Mouse (Mus musculus): ENCODE data around the gene Fcrl5. TPM values are rescaled to one million over a fixed set of nuclear protein-coding genes. Genes with fewer than 3 reads are reported as not detected.

Gene Fcrl5
- not detected in 2 replicates for polyA plus RNA-seq (2016; fragmentation: Nextera tagmentation; extraction: Ambion mirVana)

GRCm38 (mm10) chr3:87435479-87435878 is at the start of gene Fcrl5:
Gene Fcrl5 (plus strand): TSS chr3:87435773.
- Histone ChIP-seq H3K27ac (no peak within 1 kb of the TSS), H3K36me3 (no peaks in the 10 kb centered on the region), H3K27me3 (replicated peaks) (no peaks in the 10 kb centered on the region), H3K4me3 (no peak within 1 kb of the TSS), H3K4me1 (no peaks in the 10 kb centered on the region), H3K4me2 (replicated peaks) (no peak within 1 kb of the TSS), H3K9ac (no peak within 1 kb of the TSS), H3K9me3 (no peaks in the 10 kb centered on the region)
- ATAC-seq (ENCODE audit: low FRiP score, low read depth), result no peak
- WGBS, result 90% methylated on average over 5 of the region's 5 CpGs

DNA sequence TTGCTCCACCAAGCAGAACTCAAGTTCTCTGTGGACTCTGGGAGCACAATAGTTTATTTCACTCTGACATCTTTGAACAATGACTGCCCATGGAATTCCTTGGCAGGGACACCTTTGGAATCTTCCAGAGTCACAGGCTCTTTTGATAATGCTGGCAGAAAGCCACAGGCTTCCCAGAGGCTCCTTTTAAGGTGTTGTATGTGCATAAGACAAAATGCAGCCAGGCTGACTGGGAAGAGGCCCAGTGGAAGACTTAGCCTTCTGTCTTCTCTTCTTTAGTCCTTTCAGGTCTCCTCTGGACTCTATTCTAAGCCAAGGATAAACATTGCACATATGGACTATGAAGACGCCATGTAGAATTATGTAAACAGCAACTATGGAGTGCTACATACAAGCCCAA is 44.6 kb upstream of the Fcrl5 start:
- H3K9me3 ChIP-seq, result no peaks in the 10 kb centered on the region
- no peak overlapping the region for H3K9ac ChIP-seq
- no peaks in the 10 kb centered on the region for H3K27me3 ChIP-seq (replicated peaks)
- H3K4me3 ChIP-seq, result no peak overlapping the region
- 93% methylated on average over 1 of the region's 1 CpGs for WGBS
- no peak overlapping the region for H3K4me2 ChIP-seq (replicated peaks)
- no peak for ATAC-seq (ENCODE audit: low FRiP score, low read depth)
- H3K36me3 ChIP-seq, result no peaks in the 10 kb centered on the region
- no peaks in the 10 kb centered on the region for H3K4me1 ChIP-seq
- no peak overlapping the region for H3K27ac ChIP-seq

- no peaks in the 10 kb centered on the region for H3K27me3 ChIP-seq (replicated peaks)
- no peak overlapping the region for H3K4me3 ChIP-seq
- H3K9me3 ChIP-seq, result no peaks in the 10 kb centered on the region
- WGBS, result 66% methylated on average over 4 of the region's 4 CpGs
- no peak overlapping the region for H3K27ac ChIP-seq
- no peaks in the 10 kb centered on the region for H3K36me3 ChIP-seq
- H3K4me2 ChIP-seq (replicated peaks), result no peak overlapping the region
- no peaks in the 10 kb centered on the region for H3K4me1 ChIP-seq
- ATAC-seq (ENCODE audit: low FRiP score, low read depth), result no peak
- no peak overlapping the region for H3K9ac ChIP-seq
Observed at GRCm38 (mm10) chr3:87398809-87399208, 36.8 kb upstream of the Fcrl5 start.

DNA sequence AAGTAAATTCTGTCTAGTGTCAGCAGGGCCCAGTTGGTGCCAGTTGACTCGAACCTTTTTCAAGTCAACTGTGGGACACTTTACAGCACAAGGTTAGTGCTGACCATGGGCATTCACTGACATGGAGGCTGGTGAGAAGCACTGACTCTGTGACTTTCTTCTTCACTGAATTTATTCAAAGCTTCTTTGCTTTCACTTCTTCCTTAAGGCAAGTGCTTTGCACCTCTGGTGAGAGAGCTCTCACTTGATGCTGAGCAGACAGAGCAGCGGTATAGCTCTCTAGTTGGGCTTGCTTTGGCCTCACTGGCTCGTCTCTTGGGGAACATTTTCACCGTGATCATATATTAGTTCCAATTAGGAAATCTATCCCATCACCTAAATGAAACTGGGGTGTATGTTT is 35.7 kb upstream of the Fcrl5 start:
- no peak for ATAC-seq (ENCODE audit: low FRiP score, low read depth)
- no peaks in the 10 kb centered on the region for H3K36me3 ChIP-seq

DNA sequence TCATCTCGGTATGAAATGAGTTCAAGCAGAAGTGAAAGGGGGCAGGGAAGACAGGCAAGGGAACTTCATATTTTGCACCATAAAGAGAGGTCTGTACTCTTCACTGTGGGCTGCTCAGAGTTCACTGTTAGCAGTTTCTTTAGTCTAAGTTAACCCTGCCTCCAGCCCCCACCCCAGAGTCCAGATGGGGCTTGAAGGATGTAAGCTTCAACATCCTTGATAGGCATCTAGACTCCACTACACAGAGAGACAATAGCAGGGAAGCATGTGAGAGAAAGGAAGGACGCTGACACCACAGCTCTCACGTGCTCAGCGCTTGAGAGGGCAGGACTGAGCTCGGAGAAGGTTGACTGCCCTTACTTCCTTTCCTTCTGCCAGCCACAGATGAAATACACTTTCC is 34.3 kb upstream of the Fcrl5 start:
- Histone ChIP-seq H3K4me3 (no peak overlapping the region), H3K27ac (no peak overlapping the region), H3K4me2 (replicated peaks) (no peak overlapping the region), H3K36me3 (no peaks in the 10 kb centered on the region), H3K9me3 (no peaks in the 10 kb centered on the region), H3K27me3 (replicated peaks) (no peaks in the 10 kb centered on the region), H3K4me1 (no peaks in the 10 kb centered on the region), H3K9ac (no peak overlapping the region)
- ATAC-seq (ENCODE audit: low FRiP score, low read depth), result no peak
- WGBS, result 79% methylated on average over 5 of the region's 5 CpGs

More for the DNA sequence above, 35.7 kb upstream of the Fcrl5 start:
- Histone ChIP-seq H3K4me3 (no peak overlapping the region), H3K27me3 (replicated peaks) (no peaks in the 10 kb centered on the region), H3K4me2 (replicated peaks) (no peak overlapping the region), H3K4me1 (no peaks in the 10 kb centered on the region), H3K9ac (no peak overlapping the region), H3K9me3 (no peaks in the 10 kb centered on the region), H3K27ac (no peak overlapping the region)
- WGBS, result 88% methylated on average over 4 of the region's 4 CpGs

DNA sequence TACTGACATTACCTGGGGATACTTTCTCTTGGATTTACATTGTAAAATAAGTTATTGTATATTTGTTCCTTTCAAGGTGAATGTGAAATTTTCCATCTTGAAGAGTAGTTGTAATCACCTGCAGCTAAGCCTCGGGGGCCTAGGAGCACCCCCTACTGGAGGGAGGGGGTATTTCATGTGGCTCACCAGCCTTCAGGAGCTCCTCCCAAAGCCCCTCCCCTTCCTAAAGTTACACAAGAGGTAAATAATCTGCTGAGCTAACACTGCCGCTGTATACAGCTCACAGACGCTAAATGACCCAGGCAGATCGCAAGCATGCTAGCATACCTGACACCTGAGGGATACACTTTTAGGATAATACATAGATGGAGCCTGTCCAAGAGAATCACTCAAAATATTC is 27.4 kb upstream of the Fcrl5 start:
- H3K36me3 ChIP-seq, result no peaks in the 10 kb centered on the region
- H3K4me3 ChIP-seq, result no peak overlapping the region
- no peaks in the 10 kb centered on the region for H3K4me1 ChIP-seq
- no peak overlapping the region for H3K9ac ChIP-seq
- H3K9me3 ChIP-seq, result no peaks in the 10 kb centered on the region
- H3K27ac ChIP-seq, result no peak overlapping the region
- ATAC-seq (ENCODE audit: low FRiP score, low read depth), result no peak
- H3K4me2 ChIP-seq (replicated peaks), result no peak overlapping the region
- no peaks in the 10 kb centered on the region for H3K27me3 ChIP-seq (replicated peaks)
- WGBS, result 28% methylated on average over 4 of the region's 4 CpGs

GRCm38 (mm10) chr3:87409196-87409935 is 26.2 kb upstream of the Fcrl5 start:
- 85% methylated on average over 4 of the region's 4 CpGs for WGBS
- Histone ChIP-seq H3K4me1 (no peaks in the 10 kb centered on the region), H3K9me3 (no peaks in the 10 kb centered on the region), H3K4me2 (replicated peaks) (no peak overlapping the region), H3K27me3 (replicated peaks) (no peaks in the 10 kb centered on the region), H3K36me3 (no peaks in the 10 kb centered on the region), H3K9ac (no peak overlapping the region), H3K27ac (no peak overlapping the region), H3K4me3 (no peak overlapping the region)
- ATAC-seq (ENCODE audit: low FRiP score, low read depth), result no peak

DNA sequence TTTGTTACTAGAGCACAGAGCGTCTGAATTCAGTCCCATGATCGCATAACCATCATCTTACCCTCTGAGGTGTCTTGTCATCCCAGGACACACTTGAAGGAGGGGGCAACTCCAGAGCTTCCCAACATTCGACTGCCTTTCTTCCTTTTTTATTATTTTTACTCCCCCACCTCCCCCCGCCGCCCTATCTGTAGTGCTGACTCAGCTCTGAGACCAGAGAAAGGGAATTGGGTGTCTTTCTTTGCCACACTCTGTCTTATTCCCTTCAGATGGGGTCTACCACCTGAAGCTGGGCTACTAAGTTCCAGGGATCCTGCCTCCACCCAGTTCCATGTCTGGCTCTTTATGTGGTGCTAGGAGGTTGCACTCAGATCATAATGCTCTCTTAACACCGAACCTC is 25.0 kb upstream of the Fcrl5 start:
- Histone ChIP-seq H3K4me3 (no peak overlapping the region), H3K9me3 (no peaks in the 10 kb centered on the region), H3K27me3 (replicated peaks) (no peaks in the 10 kb centered on the region), H3K4me2 (replicated peaks) (no peak overlapping the region; the same call in 1 of the 2 replicates), H3K4me1 (no peaks in the 10 kb centered on the region), H3K9ac (no peak overlapping the region), H3K36me3 (no peaks in the 10 kb centered on the region), H3K27ac (no peak overlapping the region)
- WGBS, result 87% methylated on average over 6 of the region's 6 CpGs
- ATAC-seq (ENCODE audit: low FRiP score, low read depth), result no peak

DNA sequence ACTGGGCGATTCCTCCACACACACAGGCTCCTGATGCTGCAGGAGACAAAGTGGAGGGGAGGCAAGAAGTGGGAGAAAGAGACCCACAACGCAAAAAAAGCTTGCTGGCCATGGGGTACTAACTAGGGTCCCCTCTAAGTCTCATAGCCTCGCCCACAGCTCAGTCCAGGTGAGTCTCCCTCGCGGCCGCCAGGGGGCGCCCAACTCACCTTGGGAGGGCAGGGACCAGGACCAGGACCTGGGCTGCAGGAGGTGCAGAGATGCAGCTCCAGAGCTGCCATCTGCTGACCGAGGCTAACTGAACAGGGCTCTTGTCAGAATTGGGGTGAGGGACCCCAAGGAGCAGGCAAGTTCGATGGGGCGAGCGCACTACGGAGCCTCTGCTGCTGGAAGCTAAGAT is 24.4 kb upstream of the Fcrl5 start:
- no peaks in the 10 kb centered on the region for H3K36me3 ChIP-seq

GRCm38 (mm10) chr3:87420645-87421044 is 14.9 kb upstream of the Fcrl5 start:
- ATAC-seq (ENCODE audit: low FRiP score, low read depth), result no peak
- 71% methylated on average over 1 of the region's 1 CpGs for WGBS
- Histone ChIP-seq H3K27ac (no peak overlapping the region), H3K4me1 (no peaks in the 10 kb centered on the region), H3K27me3 (replicated peaks) (no peaks in the 10 kb centered on the region), H3K9me3 (no peaks in the 10 kb centered on the region), H3K36me3 (no peaks in the 10 kb centered on the region), H3K4me3 (no peak overlapping the region), H3K4me2 (replicated peaks) (no peak overlapping the region), H3K9ac (no peak overlapping the region)

More for the DNA sequence above, 24.4 kb upstream of the Fcrl5 start:
- no peak overlapping the region for H3K4me3 ChIP-seq
- no peak overlapping the region for H3K27ac ChIP-seq
- no peak overlapping the region for H3K9ac ChIP-seq
- no peaks in the 10 kb centered on the region for H3K4me1 ChIP-seq
- H3K4me2 ChIP-seq (replicated peaks), result peak overlapping the region; percentile 22
- no peak for ATAC-seq (ENCODE audit: low FRiP score, low read depth)
- WGBS, result 14% methylated on average over 12 of the region's 12 CpGs
- no peaks in the 10 kb centered on the region for H3K9me3 ChIP-seq
- H3K27me3 ChIP-seq (replicated peaks), result no peaks in the 10 kb centered on the region

DNA sequence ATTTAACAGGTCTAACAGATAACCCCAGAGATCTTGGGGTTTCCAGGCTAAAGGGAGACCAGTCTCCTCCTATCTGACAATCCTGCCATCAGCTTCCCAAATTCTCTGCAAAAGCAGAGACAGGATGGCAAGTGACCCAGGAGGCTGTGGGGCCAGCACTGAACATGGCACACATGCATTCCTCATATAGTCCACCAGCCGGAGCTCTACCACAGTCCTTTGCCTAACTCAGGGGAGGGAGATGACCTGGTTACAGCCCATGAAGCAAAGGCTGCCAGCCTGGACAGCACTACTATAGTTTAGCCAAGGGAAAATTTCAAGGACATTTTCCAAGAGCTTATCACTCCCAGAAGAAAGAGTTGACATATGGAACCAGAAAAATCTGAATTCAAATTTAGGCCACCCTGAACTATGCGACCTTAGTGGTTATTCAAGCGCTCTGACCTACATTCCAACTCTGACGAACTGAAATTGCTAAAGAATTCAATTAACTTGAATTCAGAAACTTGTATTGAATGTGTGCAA is 13.1 kb upstream of the Fcrl5 start:
- no peak overlapping the region for H3K27ac ChIP-seq
- no peak for ATAC-seq (ENCODE audit: low FRiP score, low read depth)
- H3K27me3 ChIP-seq (replicated peaks), result no peaks in the 10 kb centered on the region
- H3K4me3 ChIP-seq, result no peak overlapping the region
- no peak overlapping the region for H3K9ac ChIP-seq
- no peak overlapping the region for H3K4me2 ChIP-seq (replicated peaks)
- H3K4me1 ChIP-seq, result no peaks in the 10 kb centered on the region
- 87% methylated on average over 4 of the region's 4 CpGs for WGBS
- H3K36me3 ChIP-seq, result no peaks in the 10 kb centered on the region
- no peaks in the 10 kb centered on the region for H3K9me3 ChIP-seq

GRCm38 (mm10) chr3:87440586-87440985 is 5.0 kb downstream of the Fcrl5 start:
- no peaks in the 10 kb centered on the region for H3K27me3 ChIP-seq (replicated peaks)
- WGBS, result 86% methylated on average over 1 of the region's 1 CpGs
- H3K4me1 ChIP-seq, result no peaks in the 10 kb centered on the region
- no peak overlapping the region for H3K9ac ChIP-seq
- H3K4me2 ChIP-seq (replicated peaks), result no peak overlapping the region
- H3K36me3 ChIP-seq, result no peaks in the 10 kb centered on the region
- H3K4me3 ChIP-seq, result no peak overlapping the region
- ATAC-seq (ENCODE audit: low FRiP score, low read depth), result no peak
- H3K27ac ChIP-seq, result no peak overlapping the region
- no peaks in the 10 kb centered on the region for H3K9me3 ChIP-seq

DNA sequence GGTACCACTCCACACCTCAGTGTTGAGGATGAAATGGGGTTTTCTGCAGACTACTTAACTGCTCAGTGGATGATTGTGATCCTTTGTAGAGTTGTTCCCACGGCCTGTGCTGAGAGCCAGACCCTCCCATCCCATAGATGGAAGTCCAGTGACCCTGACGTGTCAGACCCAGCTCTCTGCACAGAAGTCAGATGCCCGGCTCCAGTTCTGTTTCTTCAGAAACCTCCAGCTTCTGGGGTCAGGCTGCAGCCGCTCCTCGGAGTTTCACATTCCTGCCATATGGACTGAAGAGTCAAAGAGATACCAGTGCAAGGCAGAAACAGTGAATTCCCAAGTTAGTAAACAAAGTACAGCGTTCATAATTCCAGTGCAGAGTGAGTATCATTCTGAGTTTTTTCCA is 8.4 kb downstream of the Fcrl5 start:
- no peak overlapping the region for H3K4me2 ChIP-seq (replicated peaks)
- no peaks in the 10 kb centered on the region for H3K9me3 ChIP-seq
- no peaks in the 10 kb centered on the region for H3K27me3 ChIP-seq (replicated peaks)
- H3K9ac ChIP-seq, result no peak overlapping the region
- no peak overlapping the region for H3K27ac ChIP-seq
- WGBS, result 75% methylated on average over 6 of the region's 6 CpGs
- H3K36me3 ChIP-seq, result no peaks in the 10 kb centered on the region
- H3K4me3 ChIP-seq, result no peak overlapping the region
- no peak for ATAC-seq (ENCODE audit: low FRiP score, low read depth)
- H3K4me1 ChIP-seq, result no peaks in the 10 kb centered on the region
